Mouse (Mus musculus) heart, adult 2 months (tissue): Measurements from ENCODE around the gene Actl7b.

Experiments
- CTCF ChIP-seq: fragments of 200-600 bp; IDR thresholded peaks from 2 replicates; pipeline ENCODE4 v1.8.1; 2022; ENCODE audit warnings: antibody characterized with exemption, mild to moderate bottlenecking, moderate library complexity
- EP300 ChIP-seq: fragments of 200-500 bp; IDR thresholded peaks from 2 replicates; pipeline ENCODE4 v1.6.1; 2011; ENCODE audit warnings: low read depth, low read length, control low read depth; ENCODE audit not compliant: insufficient read depth
- POLR2A ChIP-seq: fragments of 200-500 bp; IDR thresholded peaks from 2 replicates; pipeline ENCODE4 v1.6.1; 2011; ENCODE audit warnings: mild to moderate bottlenecking, low read depth, low read length, control low read depth; ENCODE audit not compliant: insufficient read depth

DNA sequence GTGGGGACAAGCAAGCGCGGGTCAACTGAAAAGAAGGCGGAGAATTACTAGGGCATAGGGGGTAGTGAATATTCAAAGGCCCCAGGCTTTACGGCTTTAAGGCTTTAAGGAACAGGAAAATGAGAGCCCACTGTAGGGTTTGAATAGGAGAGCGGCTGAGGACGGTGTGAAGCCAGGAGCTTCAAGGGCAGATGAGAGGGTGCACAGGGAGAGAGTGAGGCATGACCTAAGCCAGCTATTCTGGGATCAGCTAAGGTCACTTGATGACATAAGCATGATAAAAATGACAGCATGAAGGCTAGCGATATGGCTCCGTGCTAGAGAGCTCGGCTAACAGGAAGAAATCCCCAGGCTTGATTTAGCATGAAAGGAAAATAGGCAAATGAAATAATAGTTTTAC, 21.8 kb downstream of the Actl7b start:
- TF ChIP-seq POLR2A (peak; percentile 43; the same call in 1 of the 2 replicates), CTCF (no peak), EP300 (0 out of 2 replicates have a peak, but pooled peaks have one; percentile 26)
